Mouse (Mus musculus) left cerebral cortex, adult 11 months (tissue): ENCODE data around the gene Olfr889.
"Not testable (repeated sequence)": the region's sequence is repeated elsewhere in the genome, so short reads cannot be mapped to it uniquely, and the experiment has no call there.

ENCODE experiments used
- DNase-seq: peaks from one replicate; pipeline ENCODE4 v3.0.0; 2022; ENCODE audit warnings: low spot score

The Olfr889 gene

DNA sequence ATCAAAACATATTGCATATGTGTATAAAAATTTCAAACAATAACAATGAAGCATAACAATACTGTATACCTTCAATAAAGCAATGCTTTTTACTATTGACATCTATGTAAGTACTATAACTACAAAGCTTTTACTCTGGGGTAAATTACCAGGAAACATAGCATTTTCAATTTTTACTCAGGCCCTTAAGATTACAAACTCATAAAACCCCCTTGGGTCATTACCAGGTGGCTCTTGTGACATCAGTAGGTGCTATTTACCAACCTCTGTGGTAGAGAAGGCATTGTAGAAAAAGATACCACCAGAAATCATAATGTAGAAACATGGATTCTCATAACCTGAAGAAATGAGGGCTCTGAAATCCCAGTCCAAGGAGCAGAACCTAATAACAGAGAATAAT, at the start of gene Olfr889:
Gene Olfr889 (plus strand): TSS at position 301 of the 400 bp plus-strand sequence.
- no peak for DNase-seq

GRCm38 (mm10) chr9:38083772-38084171, 31.2 kb upstream of the Olfr889 start, which contains the start of gene Olfr887:
TSS of gene Olfr887 (plus strand) at chr9:38084072.
- DNase-seq = no peak

- DNase-seq = no peak
These were observed 7.2 kb upstream of the Olfr889 start, which contains the start of gene Olfr888 for GRCm38 (mm10) chr9:38107828-38108227. TSS of gene Olfr888 (plus strand) at chr9:38108128.

DNA sequence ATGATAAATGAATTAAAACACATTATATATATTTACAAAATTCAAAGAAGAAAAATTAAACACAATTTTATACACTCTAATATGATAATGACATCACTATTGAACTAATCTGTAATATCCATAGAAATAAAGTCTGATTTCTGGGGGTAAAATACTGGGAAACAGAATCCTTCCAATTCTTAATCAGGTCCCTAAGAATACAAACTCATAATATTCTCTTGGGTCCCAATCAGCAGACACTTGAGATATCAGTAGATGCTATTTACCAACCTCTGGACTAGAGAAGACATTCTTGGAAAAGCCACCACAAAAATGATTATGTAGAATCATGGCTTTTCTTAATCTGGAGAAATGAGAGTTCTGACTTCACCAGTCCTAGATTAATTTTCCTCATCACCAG, 27.2 kb downstream of the Olfr889 start, which contains the start of gene Olfr890:
Gene Olfr890 (plus strand): TSS at position 301 of the 400 bp plus-strand sequence.
- no peak for DNase-seq

GRCm38 (mm10) chr9:38168341-38168740, 53.3 kb downstream of the Olfr889 start:
- DNase-seq = not testable (repeated sequence)
